Mouse (Mus musculus): ENCODE data around the gene 1700021F05Rik. TPM values are rescaled to one million over a fixed set of nuclear protein-coding genes. Genes with fewer than 3 reads are reported as not detected.

1700021F05Rik gene
- total and polyA plus RNA-seq, 2 experiments from 2014 or later = 33.7 to 81.3 TPM

DNA sequence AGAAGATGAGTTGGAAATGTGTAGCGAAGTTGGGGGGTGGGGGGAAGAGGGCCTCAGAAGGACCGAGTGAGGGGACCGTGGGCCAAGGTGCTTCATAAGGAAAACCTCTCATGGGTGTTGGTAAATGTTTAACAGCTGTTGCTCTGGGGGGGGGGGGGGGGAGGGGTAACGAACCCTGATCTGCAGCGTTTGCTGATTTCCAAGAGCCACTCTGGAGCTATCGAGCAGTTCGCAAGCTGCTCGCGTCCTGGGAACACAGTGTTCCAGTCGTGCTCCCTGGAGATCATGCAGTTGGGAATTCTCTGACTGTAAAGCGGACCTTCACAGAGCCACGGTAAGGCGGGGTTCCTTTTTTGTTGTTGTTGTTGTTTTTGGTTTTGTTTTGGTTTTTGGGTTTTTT lies 22.4 kb downstream of the 1700021F05Rik start:
- no peak overlapping the region for H3K4me2 ChIP-seq (ENCODE audit: low read depth)
- no peak overlapping the region for H3K4me3 ChIP-seq (ENCODE audit: low read depth, low read length)
- DNase-seq (no peak), ATAC-seq (no peak)
- H3K27me3 ChIP-seq (ENCODE audit: insufficient read depth, low read length) = no peaks in the 10 kb centered on the region
- no peaks in the 10 kb centered on the region for H3K9me3 ChIP-seq (ENCODE audit: low read length)
- WGBS = 82% methylated on average over 12 of the region's 13 CpGs
- peaks cover 9% of the 10 kb centered on the region; the same call in 1 of the 2 replicates for H3K36me3 ChIP-seq (ENCODE audit: insufficient read depth)
- no peak for TF ChIP-seq CTCF (IDR thresholded peaks at IDR 0.05; ENCODE audit: low read depth)
- no peak overlapping the region for H3K27ac ChIP-seq (ENCODE audit: low read depth, low read length)
- H3K4me1 ChIP-seq (ENCODE audit: insufficient read depth) = peaks cover 4% of the 10 kb centered on the region; the same call in 1 of the 2 replicates
- no peak overlapping the region for H3K9ac ChIP-seq

DNA sequence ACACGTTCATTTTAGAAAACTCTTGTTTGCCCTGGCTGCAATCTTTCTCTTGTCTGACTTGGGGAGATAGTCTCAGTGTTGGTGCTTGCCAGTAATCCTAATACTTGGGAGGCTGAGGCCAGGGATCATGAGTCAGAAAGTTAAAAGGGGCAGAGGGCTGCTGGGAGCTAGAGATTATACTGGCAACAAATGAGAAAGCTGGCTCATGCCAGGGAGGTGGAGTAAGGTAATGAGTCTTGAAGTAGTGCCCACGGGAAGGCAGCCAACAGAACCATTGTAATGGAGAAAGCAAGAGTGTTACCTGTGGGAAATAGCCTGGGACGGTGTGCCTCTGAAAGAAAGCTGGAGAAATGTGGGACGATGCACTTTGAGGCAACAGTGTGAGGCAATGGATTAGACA lies 23.0 kb downstream of the 1700021F05Rik start:
- DNase-seq (no peak), ATAC-seq (no peak)
- WGBS = 44% methylated on average over 4 of the region's 4 CpGs
- Histone ChIP-seq H3K9me3 (ENCODE audit: low read length) (no peaks in the 10 kb centered on the region), H3K4me3 (ENCODE audit: low read depth, low read length) (no peak overlapping the region), H3K36me3 (ENCODE audit: insufficient read depth) (peaks cover 12% of the 10 kb centered on the region; the same call in 1 of the 2 replicates), H3K4me1 (ENCODE audit: insufficient read depth) (peaks cover 4% of the 10 kb centered on the region; the same call in 1 of the 2 replicates), H3K27me3 (ENCODE audit: insufficient read depth, low read length) (no peaks in the 10 kb centered on the region), H3K4me2 (ENCODE audit: low read depth) (no peak overlapping the region), H3K9ac (no peak overlapping the region), H3K27ac (ENCODE audit: low read depth, low read length) (no peak overlapping the region)
- TF ChIP-seq CTCF (IDR thresholded peaks at IDR 0.05; ENCODE audit: low read depth) = no peak

DNA sequence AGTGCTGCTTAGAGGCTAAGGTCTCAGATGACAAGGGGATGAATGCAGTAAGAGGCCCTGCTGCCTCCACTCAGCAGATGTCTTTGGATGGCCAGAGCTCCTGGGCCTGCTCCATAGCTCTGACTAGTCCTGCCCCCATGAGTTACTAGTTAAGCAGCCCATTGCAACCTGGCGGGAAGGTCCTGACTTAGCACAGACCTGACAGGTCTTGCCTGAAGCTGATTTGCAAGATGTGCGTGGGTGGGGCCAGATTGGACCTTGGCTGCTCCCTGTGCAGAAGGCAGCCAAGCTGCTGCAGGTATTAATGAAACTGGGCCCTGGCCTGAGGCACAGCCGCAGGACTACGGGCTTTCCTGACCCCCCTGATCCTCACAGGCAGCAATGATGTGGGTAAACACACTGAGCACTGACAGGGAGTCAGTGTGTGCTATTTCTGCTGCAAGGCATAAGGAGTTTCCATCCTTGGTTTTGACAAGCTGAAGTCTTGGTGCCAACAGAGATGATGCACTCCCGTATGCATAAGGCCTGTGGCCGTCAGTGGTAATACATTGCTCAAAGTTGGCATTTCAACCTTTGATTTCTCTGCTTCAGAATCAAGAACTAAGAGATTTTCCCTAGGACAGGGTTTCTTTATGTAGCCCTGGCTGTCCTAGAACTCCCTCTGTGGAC lies 23.7 kb downstream of the 1700021F05Rik start:
- Histone ChIP-seq H3K36me3 (ENCODE audit: insufficient read depth) (peaks cover 14% of the 10 kb centered on the region), H3K9me3 (ENCODE audit: low read length) (no peaks in the 10 kb centered on the region), H3K4me1 (ENCODE audit: insufficient read depth) (peaks cover 4% of the 10 kb centered on the region; the same call in 1 of the 2 replicates), H3K4me2 (ENCODE audit: low read depth) (no peak overlapping the region), H3K4me3 (ENCODE audit: low read depth, low read length) (no peak overlapping the region), H3K27ac (ENCODE audit: low read depth, low read length) (no peak overlapping the region), H3K27me3 (ENCODE audit: insufficient read depth, low read length) (no peaks in the 10 kb centered on the region), H3K9ac (no peak overlapping the region)
- ATAC-seq (peak; percentile 74), DNase-seq (peak; percentile 12)
- WGBS = 66% methylated on average over 6 of the region's 6 CpGs
- no peak for TF ChIP-seq CTCF (IDR thresholded peaks at IDR 0.05; ENCODE audit: low read depth)

DNA sequence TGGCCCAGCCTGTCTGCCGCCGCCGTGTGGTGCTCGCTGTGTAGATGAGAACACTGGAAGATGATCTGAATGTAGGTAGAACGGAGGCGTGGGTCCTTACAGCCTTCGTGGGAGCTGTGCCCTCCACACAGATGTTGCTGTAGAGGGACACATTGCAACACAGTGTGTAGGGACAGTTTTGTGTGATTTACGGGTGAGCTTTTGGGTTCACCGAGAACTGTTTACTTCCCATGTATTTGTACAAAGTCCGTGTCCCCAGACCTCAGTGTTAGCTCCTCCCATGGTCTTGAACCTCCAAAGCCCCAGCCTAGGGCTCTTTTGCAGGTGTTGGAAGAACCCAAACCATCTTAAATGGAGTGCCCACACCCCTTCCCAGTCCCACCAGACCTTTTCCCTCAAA lies 27.8 kb downstream of the 1700021F05Rik start:
- no peak overlapping the region for H3K4me3 ChIP-seq (ENCODE audit: low read depth, low read length)
- WGBS = 95% methylated on average over 10 of the region's 10 CpGs
- no peak for TF ChIP-seq CTCF (IDR thresholded peaks at IDR 0.05; ENCODE audit: low read depth)
- no peaks in the 10 kb centered on the region for H3K27me3 ChIP-seq (ENCODE audit: insufficient read depth, low read length)
- ATAC-seq (no peak), DNase-seq (no peak)
- peaks cover 39% of the 10 kb centered on the region for H3K36me3 ChIP-seq (ENCODE audit: insufficient read depth)
- no peak overlapping the region for H3K4me2 ChIP-seq (ENCODE audit: low read depth)
- H3K9ac ChIP-seq = no peak overlapping the region
- H3K27ac ChIP-seq (ENCODE audit: low read depth, low read length) = no peak overlapping the region
- peaks cover 4% of the 10 kb centered on the region; the same call in 1 of the 2 replicates for H3K4me1 ChIP-seq (ENCODE audit: insufficient read depth)
- no peaks in the 10 kb centered on the region for H3K9me3 ChIP-seq (ENCODE audit: low read length)

DNA sequence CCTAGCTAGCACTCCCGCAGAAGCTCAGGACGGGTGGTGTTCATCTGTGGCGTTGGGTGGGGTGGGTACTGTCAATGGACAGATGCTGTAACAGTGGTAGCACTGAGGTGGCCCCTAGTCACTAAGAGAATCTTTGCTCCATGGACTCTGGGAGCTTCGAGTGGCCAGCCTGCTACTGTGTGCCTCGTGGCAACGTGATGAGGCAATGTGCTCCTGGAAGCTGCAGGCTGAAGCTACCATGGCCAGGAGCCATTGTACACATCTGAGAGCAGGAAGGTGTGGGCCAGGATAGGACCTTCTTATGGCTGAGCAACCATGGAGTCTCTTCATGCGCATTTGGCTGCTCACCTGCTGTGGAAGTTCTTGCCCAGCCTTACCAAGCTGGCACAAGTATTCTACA lies 31.6 kb downstream of the 1700021F05Rik start:
- no peak overlapping the region for H3K4me3 ChIP-seq (ENCODE audit: low read depth, low read length)
- H3K27me3 ChIP-seq (ENCODE audit: insufficient read depth, low read length) = no peaks in the 10 kb centered on the region
- H3K4me1 ChIP-seq (ENCODE audit: insufficient read depth) = no peaks in the 10 kb centered on the region
- DNase-seq (no peak), ATAC-seq (no peak)
- H3K9ac ChIP-seq = no peak overlapping the region
- no peak overlapping the region for H3K27ac ChIP-seq (ENCODE audit: low read depth, low read length)
- no peak overlapping the region for H3K4me2 ChIP-seq (ENCODE audit: low read depth)
- 97% methylated on average over 7 of the region's 7 CpGs for WGBS
- peaks cover 38% of the 10 kb centered on the region for H3K36me3 ChIP-seq (ENCODE audit: insufficient read depth)
- H3K9me3 ChIP-seq (ENCODE audit: low read length) = no peaks in the 10 kb centered on the region
- no peak for TF ChIP-seq CTCF (IDR thresholded peaks at IDR 0.05; ENCODE audit: low read depth)

DNA sequence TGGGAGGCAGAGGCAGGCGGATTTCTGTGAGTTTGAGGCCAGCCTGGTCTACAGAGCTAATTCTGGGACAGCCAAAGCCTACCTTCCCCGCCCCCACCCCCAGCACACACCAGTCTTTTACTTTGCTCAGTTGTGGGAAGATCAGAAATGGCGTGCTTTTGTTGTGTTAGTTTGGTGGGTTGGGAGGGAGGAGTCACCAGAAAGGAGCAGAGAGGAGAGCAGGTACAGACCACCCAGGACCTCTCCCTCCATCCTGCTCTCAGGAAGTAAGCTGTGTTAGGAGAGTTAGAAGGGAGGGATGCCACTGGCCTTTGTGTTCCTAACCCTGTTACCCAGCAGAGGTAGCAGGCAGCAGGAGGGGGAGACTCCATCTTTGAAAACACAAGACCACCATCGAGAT lies 33.7 kb downstream of the 1700021F05Rik start:
- H3K4me1 ChIP-seq (ENCODE audit: insufficient read depth) = no peaks in the 10 kb centered on the region
- H3K9ac ChIP-seq = no peak overlapping the region
- no peak for TF ChIP-seq CTCF (IDR thresholded peaks at IDR 0.05; ENCODE audit: low read depth)
- no peak overlapping the region for H3K27ac ChIP-seq (ENCODE audit: low read depth, low read length)
- H3K9me3 ChIP-seq (ENCODE audit: low read length) = no peaks in the 10 kb centered on the region
- peaks cover 27% of the 10 kb centered on the region for H3K36me3 ChIP-seq (ENCODE audit: insufficient read depth)
- 67% methylated on average over 4 of the region's 4 CpGs for WGBS
- no peak overlapping the region for H3K4me2 ChIP-seq (ENCODE audit: low read depth)
- no peaks in the 10 kb centered on the region for H3K27me3 ChIP-seq (ENCODE audit: insufficient read depth, low read length)
- no peak overlapping the region for H3K4me3 ChIP-seq (ENCODE audit: low read depth, low read length)
- DNase-seq = no peak
- ATAC-seq = no peak

DNA sequence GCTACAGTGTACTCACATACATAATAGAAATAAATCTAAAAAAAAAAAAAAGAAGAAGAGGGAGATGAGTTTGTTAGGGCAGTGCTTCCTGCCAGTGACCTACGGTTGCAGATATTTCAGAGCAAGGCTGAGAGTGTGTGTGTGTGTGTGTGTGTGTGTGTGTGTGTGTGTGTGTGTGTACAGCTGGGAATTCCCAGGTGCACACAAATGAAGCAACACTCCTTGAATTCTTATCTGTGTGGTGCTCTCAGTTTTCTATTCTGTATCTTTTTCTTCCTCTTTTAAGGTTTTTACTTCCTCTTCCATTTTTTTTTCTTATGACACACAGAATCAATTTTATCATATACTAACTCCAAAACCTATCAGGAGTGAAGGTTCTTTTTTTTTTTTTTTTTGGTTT lies 36.5 kb downstream of the 1700021F05Rik start:
- no peak for TF ChIP-seq CTCF (IDR thresholded peaks at IDR 0.05; ENCODE audit: low read depth)
- no peaks in the 10 kb centered on the region for H3K4me1 ChIP-seq (ENCODE audit: insufficient read depth)
- H3K9me3 ChIP-seq (ENCODE audit: low read length) = no peaks in the 10 kb centered on the region
- no peak overlapping the region for H3K9ac ChIP-seq
- H3K36me3 ChIP-seq (ENCODE audit: insufficient read depth) = peaks cover 14% of the 10 kb centered on the region
- H3K4me2 ChIP-seq (ENCODE audit: low read depth) = no peak overlapping the region
- no peak overlapping the region for H3K27ac ChIP-seq (ENCODE audit: low read depth, low read length)
- no peaks in the 10 kb centered on the region for H3K27me3 ChIP-seq (ENCODE audit: insufficient read depth, low read length)
- DNase-seq (no peak), ATAC-seq (no peak)
- H3K4me3 ChIP-seq (ENCODE audit: low read depth, low read length) = no peak overlapping the region
- WGBS = 87% methylated on average over 1 of the region's 1 CpGs

Measured in forebrain, postnatal 0 days (tissue).